Mouse (Mus musculus): Measurements from ENCODE around the gene Npc1l1.

Npc1l1 gene

GRCm38 (mm10) chr11:6207090-6207489, 22.9 kb downstream of the Npc1l1 start:
- no peak for DNase-seq (ENCODE audit: low spot score in 2 of 2)

GRCm38 (mm10) chr11:6200570-6200969, 29.4 kb downstream of the Npc1l1 start:
- DNase-seq (ENCODE audit: low spot score in 2 of 2), result no peak

GRCm38 (mm10) chr11:6200087-6200569, 29.8 kb downstream of the Npc1l1 start, which contains the start of gene Nudcd3:
TSS of gene Nudcd3 (minus strand) at chr11:6200415.
- peak; percentile 84 to 85 for DNase-seq (ENCODE audit: low spot score in 2 of 2)

GRCm38 (mm10) chr11:6199410-6200086, 30.4 kb downstream of the Npc1l1 start, which contains the start of gene A730071L15Rik:
TSS of gene A730071L15Rik (plus strand) at chr11:6200029.
- peak in 1 of 2 experiments; percentile 8 for DNase-seq (ENCODE audit: low spot score in 2 of 2)

GRCm38 (mm10) chr11:6198449-6198848, 31.5 kb downstream of the Npc1l1 start:
- DNase-seq (ENCODE audit: low spot score in 2 of 2), result no peak

- no peak for DNase-seq (ENCODE audit: low spot score in 2 of 2)
These were observed 33.2 kb downstream of the Npc1l1 start for GRCm38 (mm10) chr11:6196780-6197179.

- DNase-seq (ENCODE audit: low spot score in 2 of 2), result peak; percentile 72 to 84
These were observed 42.1 kb downstream of the Npc1l1 start for GRCm38 (mm10) chr11:6187878-6188277.

- DNase-seq (ENCODE audit: low spot score in 2 of 2), result no peak
These were observed 42.5 kb downstream of the Npc1l1 start for GRCm38 (mm10) chr11:6187399-6187798.

GRCm38 (mm10) chr11:6184202-6184935, 45.6 kb downstream of the Npc1l1 start:
- no peak for DNase-seq (ENCODE audit: low spot score in 2 of 2)

GRCm38 (mm10) chr11:6183246-6183645, 46.7 kb downstream of the Npc1l1 start:
- DNase-seq (ENCODE audit: low spot score in 2 of 2), result no peak

GRCm38 (mm10) chr11:6180811-6181399, 49.0 kb downstream of the Npc1l1 start:
- DNase-seq (ENCODE audit: low spot score in 2 of 2), result no peak

GRCm38 (mm10) chr11:6179194-6179593, 50.7 kb downstream of the Npc1l1 start:
- DNase-seq (ENCODE audit: low spot score in 2 of 2), result no peak

GRCm38 (mm10) chr11:6178673-6179166, 51.2 kb downstream of the Npc1l1 start:
- DNase-seq (ENCODE audit: low spot score in 2 of 2), result no peak

- DNase-seq (ENCODE audit: low spot score in 2 of 2), result no peak
These were observed 52.0 kb downstream of the Npc1l1 start for GRCm38 (mm10) chr11:6177781-6178420.

- no peak for DNase-seq (ENCODE audit: low spot score in 2 of 2)
These were observed 54.4 kb downstream of the Npc1l1 start for GRCm38 (mm10) chr11:6175506-6175905.

- DNase-seq (ENCODE audit: low spot score in 2 of 2), result no peak
These were observed 55.2 kb downstream of the Npc1l1 start for GRCm38 (mm10) chr11:6174719-6175118.

- no peak for DNase-seq (ENCODE audit: low spot score in 2 of 2)
These were observed 60.8 kb downstream of the Npc1l1 start for GRCm38 (mm10) chr11:6169041-6169663.

GRCm38 (mm10) chr11:6166351-6166750, 63.6 kb downstream of the Npc1l1 start:
- DNase-seq (ENCODE audit: low spot score in 2 of 2), result no peak

GRCm38 (mm10) chr11:6165391-6166081, 64.4 kb downstream of the Npc1l1 start:
- no peak for DNase-seq (ENCODE audit: low spot score in 2 of 2)

GRCm38 (mm10) chr11:6164781-6165180, 65.2 kb downstream of the Npc1l1 start:
- no peak for DNase-seq (ENCODE audit: low spot score in 2 of 2)

GRCm38 (mm10) chr11:6163706-6164105, 66.2 kb downstream of the Npc1l1 start:
- DNase-seq (ENCODE audit: low spot score in 2 of 2), result no peak

Measured in urinary bladder, postnatal 36 days (tissue).